10 mouse cellular contexts compared by ENCODE assay signal in genomic region chr9:108759805-108760204, GRCm38 (mm10). TPM values are rescaled to one million over a fixed set of nuclear protein-coding genes. Genes with fewer than 3 reads are reported as not detected.
A peak's percentile ranks its signal among the peaks of the same experiment; 100 is the strongest.
DNase-seq lines count a peak whose midpoint lies in the region; ATAC-seq and TF ChIP-seq lines count a peak whose summit lies in the region.
"Had no signal": no experiment of that assay in that cellular context is flagged by ENCODE, and none has a peak within 500 bp of the region (broad histone marks: within the 10 kb centered on the region; RNA-seq: fewer than 3 reads in every experiment).

No protein-coding gene starts in this region.

- peak; percentile 86 for ATAC-seq in granulocyte monocyte progenitor cell, adult 5-6 weeks (replicated peaks; ENCODE audit: poor library complexity, severe bottlenecking)
- ATAC-seq in megakaryocyte-erythroid progenitor cell, adult 5-6 weeks (replicated peaks; ENCODE audit: low FRiP score, low TSS enrichment, poor library complexity, severe bottlenecking), result peak; percentile 89

- H3K27ac ChIP-seq in heart, adult 2 months, result no peak overlapping the region
- H3K27ac ChIP-seq: embryonic facial prominence, embryonic 12.5 days; limb, embryonic 15.5 days had no signal

- intact Hi-C loops in heart, adult 2 months (cut with DNase I), result no loop called here

- no peak overlapping the region for H3K9ac ChIP-seq in heart, adult 2 months (ENCODE audit: low read depth, low read length)
- H3K9ac ChIP-seq: embryonic facial prominence, embryonic 12.5 days; limb, embryonic 15.5 days had no signal

- H3K79me2 ChIP-seq in heart, adult 2 months (replicated peaks; ENCODE audit: control insufficient read depth, insufficient read depth, low read length), result no peaks in the 10 kb centered on the region

- no peaks in the 10 kb centered on the region for H3K27me3 ChIP-seq in heart, adult 2 months (ENCODE audit: control insufficient read depth, insufficient read depth, low read length)
- H3K27me3 ChIP-seq: embryonic facial prominence, embryonic 12.5 days; limb, embryonic 15.5 days had no signal

- no peaks in the 10 kb centered on the region for H3K36me3 ChIP-seq in heart, adult 2 months (ENCODE audit: control insufficient read depth, insufficient read depth, low read length)
- H3K36me3 ChIP-seq: embryonic facial prominence, embryonic 12.5 days; limb, embryonic 15.5 days had no signal

- no peak for TF ChIP-seq EP300 in heart, adult 2 months (IDR thresholded peaks at IDR 0.05; ENCODE audit: insufficient read depth, low read depth, low read length)

- no peak for TF ChIP-seq POLR2A in heart, adult 2 months (IDR thresholded peaks at IDR 0.05; ENCODE audit: insufficient read depth, low read depth, low read length)

- peak; percentile 71 for TF ChIP-seq CTCF in heart, adult 2 months (IDR thresholded peaks at IDR 0.05)

- WGBS in heart, adult 2 months, result 80% methylated on average over 2 of the region's 2 CpGs

- no peak for DNase-seq in heart, adult 2 months
- no peak for DNase-seq in heart, adult 9 months (ENCODE audit: low spot score in 2 of 2)
- DNase-seq in A20 (ENCODE audit: low read depth, low spot score) (peak; percentile 82), ZHBTc4 (ENCODE audit: low read depth, low spot score) (peak; percentile 95)
- peak; percentile 83 for DNase-seq in thymus, postnatal 4 days
- DNase-seq in urinary bladder, adult 2 months (ENCODE audit: low spot score), result no peak

- no peaks in the 10 kb centered on the region for H3K4me1 ChIP-seq in heart, adult 2 months (ENCODE audit: control insufficient read depth, insufficient read depth, low read length)
- H3K4me1 ChIP-seq: embryonic facial prominence, embryonic 12.5 days; limb, embryonic 15.5 days had no signal

- H3K4me3 ChIP-seq in heart, adult 2 months, result no peak overlapping the region
- H3K4me3 ChIP-seq: embryonic facial prominence, embryonic 12.5 days; limb, embryonic 15.5 days had no signal

RNA-seq across cellular contexts. Expression of gene Ip6k2, which starts 23.8 kb away (rescaled TPM):
- 10 to 100 TPM; 19.2 to 20.6 TPM for total RNA-seq in heart, adult 2 months (2021)
- polyA plus RNA-seq in heart, adult 2 months (2012; rRNA removed), result 22.3 and 25.7 TPM in 2 replicates
- total RNA-seq in granulocyte monocyte progenitor cell, adult 5-6 weeks (2014; fragmentation: Nextera tagmentation), result 24.3 and 25.5 TPM in 2 replicates
- total RNA-seq in granulocyte monocyte progenitor cell, adult 5-6 weeks (2017), result 34.4 and 35.8 TPM in 2 replicates
- total RNA-seq in megakaryocyte-erythroid progenitor cell, adult 5-6 weeks (2014; fragmentation: Nextera tagmentation), result 29.8 and 36.7 TPM in 2 replicates
- 31.3 and 48.7 TPM in 2 replicates for total RNA-seq in megakaryocyte-erythroid progenitor cell, adult 5-6 weeks (2017)
- 77.3 and 97.8 TPM in 2 replicates for polyA plus RNA-seq in urinary bladder, adult 2 months (2012; rRNA removed)

RNA-seq across cellular contexts. Expression of gene Nckipsd, which starts 48.4 kb away (rescaled TPM):
- total RNA-seq in heart, adult 2 months (2021), result 1 to 10 TPM; 7.8 to 8.9 TPM
- 16.8 and 19.6 TPM in 2 replicates for polyA plus RNA-seq in heart, adult 2 months (2012; rRNA removed)
- total RNA-seq in granulocyte monocyte progenitor cell, adult 5-6 weeks (2014; fragmentation: Nextera tagmentation), result 12.2 and 12.8 TPM in 2 replicates
- 4.9 and 9.1 TPM in 2 replicates for total RNA-seq in granulocyte monocyte progenitor cell, adult 5-6 weeks (2017)
- total RNA-seq in megakaryocyte-erythroid progenitor cell, adult 5-6 weeks (2014; fragmentation: Nextera tagmentation), result 8.6 and 12.2 TPM in 2 replicates
- total RNA-seq in megakaryocyte-erythroid progenitor cell, adult 5-6 weeks (2017), result 1.0 and 2.3 TPM in 2 replicates
- polyA plus RNA-seq in urinary bladder, adult 2 months (2012; rRNA removed), result 10.2 and 11.7 TPM in 2 replicates

Comparison
In these comparisons a context has a peak if more than half of its experiments do, and no peak if none do; other contexts are left out.
1. DNase-seq: peak in A20 (single experiment), ZHBTc4 (single experiment) and thymus, postnatal 4 days (single experiment); none in heart, adult 2 months (0 of 2), heart, adult 9 months (0 of 2) and urinary bladder, adult 2 months (single experiment).